Mouse (Mus musculus) gastrocnemius, postnatal 10 days (tissue): ENCODE data around the gene Kcnj11. TPM values are rescaled to one million over a fixed set of nuclear protein-coding genes. Genes with fewer than 3 reads are reported as not detected.

Source experiments
- DNase-seq: peaks from one replicate; pipeline ENCODE4 v3.0.0; 2021; ENCODE audit warnings: mixed read lengths
- total RNA-seq, 2 experiments: library from RNA; stranded (reverse); gene quantifications; 2 replicates each; pipeline ENCODE4 v1.2.3; 2021

Gene Kcnj11
- total RNA-seq, 2 experiments from 2014 or later = 55.7 to 65.0 TPM

DNA sequence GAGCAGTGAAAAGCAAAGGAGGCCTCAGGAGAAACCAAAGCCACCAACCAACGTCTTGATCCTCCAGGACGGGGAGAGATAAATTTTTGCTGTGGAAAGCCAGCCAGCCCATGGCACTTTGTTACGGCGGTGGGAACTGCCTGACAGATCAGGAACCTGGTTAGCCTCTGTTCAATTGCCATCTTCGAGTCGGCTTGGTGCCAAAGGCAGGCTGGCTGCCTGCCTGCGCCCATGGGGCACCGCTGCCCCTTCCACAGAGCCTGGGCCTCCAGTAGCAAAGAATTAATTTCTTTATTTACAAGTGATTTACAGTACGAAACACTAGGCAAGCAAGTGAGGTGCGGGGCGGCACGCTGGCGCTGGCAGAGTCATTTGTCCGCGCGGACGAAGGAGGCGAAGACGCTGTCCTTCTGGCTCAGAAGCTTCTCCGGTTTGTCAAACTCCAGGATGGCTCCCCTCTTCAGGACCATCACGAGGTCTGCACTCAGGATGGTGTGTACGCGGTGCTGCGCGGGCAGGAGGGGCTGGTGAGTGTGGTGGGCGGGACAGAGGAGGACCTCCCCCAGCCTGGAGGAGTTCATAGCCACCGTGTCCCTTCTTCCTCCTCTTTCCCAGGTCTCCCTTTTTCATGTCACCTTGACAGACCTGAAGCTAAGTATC, 3.8 kb upstream of the Kcnj11 start:
- DNase-seq = no peak

DNA sequence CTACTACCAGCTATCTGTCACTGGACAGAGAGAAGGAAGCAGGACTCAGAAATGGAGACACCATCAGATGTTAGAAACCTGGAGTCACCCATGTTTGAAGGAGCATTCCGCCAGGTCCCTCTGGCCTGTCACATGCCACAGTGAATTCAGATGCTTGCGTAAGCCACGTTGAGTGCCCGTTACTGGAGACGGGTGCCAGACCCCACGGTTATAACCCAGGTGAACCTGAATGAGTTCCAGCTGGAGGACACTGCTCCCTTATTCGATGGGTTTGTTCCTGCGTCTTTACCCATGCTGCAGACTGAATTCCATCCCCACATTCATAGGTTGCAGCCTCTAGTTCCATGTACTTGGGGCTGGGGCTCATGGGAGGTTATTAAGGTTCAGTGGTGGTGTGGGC, 3.2 kb upstream of the Kcnj11 start:
- DNase-seq = no peak

DNA sequence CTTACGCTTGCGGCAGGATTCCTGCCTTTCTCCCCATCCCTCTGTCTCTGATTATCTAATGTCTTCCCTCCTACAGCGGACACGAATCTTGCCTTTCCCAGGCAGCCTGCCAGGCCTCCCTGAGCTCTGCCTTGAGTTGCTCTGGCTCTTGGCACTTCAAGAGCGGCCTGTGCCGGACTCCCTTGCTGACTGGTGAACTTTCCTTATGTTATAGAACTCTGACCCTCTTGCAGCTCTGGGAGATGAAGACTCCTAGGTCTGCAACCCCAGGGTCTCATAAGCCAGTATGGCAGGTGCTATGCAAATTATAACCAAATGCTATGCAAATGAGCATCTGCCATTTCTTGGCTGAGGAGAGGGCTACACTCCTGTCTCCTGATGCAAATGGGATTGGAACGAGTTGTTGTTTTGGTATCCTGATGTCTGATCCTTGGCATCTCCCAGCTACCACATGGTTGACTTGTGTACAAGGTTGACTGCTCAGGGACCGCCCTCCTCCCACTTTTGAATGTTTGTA, 2.6 kb upstream of the Kcnj11 start:
- peak; percentile 44 for DNase-seq

DNA sequence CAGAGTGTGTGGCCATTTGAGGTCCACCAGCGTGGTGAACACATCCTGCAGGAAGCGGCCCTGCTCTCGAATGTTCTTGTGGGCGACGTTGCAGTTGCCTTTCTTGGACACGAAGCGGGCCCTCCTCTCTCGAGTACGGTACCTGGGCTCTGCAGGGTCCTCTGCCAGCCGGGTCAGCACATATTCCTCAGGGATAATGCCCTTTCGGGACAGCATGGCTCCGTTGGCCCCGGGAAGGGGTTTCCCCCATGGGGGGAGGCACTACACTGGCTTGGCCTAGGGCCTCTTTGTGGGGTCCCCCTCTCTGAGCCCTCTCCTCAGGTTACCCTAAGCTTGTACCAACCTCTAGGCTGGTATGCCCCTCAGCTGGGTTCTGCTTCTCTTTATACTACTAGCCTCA, 882 bp downstream of the Kcnj11 start:
- DNase-seq = no peak

DNA sequence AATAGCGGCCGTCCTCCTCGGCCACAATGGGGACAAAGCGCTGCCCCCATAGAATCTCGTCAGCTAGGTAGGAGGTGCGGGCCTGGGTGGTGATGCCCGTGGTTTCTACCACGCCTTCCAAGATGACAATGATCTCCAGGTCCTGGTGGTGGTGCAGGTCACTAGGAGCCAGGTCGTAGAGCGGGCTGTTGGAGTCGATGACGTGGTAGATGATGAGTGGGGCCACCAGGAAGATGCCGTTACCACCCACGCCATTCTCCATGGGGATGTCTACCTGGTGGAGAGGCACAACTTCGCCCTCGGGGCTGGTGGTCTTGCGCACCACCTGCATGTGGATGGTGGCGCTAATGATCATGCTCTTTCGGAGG, 1.7 kb downstream of the Kcnj11 start:
- no peak for DNase-seq

DNA sequence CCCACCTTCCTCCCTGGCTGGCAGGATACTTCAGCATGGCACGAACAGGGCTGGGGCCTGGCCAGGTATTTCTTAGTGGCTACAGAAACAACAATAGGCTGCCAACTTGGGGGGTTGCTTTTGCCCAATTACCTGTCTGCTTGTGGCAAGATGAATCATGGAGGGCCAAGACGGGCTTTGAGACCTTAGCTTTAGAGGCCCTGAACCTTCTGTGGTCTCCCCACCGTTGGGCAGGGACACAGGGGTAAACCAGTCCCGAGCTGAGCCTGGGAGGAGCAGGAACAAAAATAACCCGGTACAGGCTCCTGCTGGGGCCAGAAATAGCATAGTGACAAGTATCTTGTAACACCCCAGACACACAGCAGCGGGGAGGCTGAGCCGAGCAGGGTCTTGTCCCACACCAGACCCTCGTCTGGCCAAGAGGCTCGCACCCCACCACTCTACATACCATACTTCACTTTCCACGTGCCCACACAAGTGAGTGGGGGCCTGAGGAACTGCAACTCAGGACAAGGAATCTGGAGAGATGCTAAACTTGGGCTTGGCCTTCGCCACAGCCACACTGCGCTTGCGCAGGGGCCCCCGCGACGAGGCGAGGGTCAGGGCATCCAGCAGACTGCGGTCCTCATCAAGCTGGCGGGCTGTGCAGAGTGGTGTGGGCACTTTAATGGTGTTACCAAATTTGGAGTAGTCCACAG, 2.2 kb downstream of the Kcnj11 start:
- DNase-seq = peak; percentile 38

DNA sequence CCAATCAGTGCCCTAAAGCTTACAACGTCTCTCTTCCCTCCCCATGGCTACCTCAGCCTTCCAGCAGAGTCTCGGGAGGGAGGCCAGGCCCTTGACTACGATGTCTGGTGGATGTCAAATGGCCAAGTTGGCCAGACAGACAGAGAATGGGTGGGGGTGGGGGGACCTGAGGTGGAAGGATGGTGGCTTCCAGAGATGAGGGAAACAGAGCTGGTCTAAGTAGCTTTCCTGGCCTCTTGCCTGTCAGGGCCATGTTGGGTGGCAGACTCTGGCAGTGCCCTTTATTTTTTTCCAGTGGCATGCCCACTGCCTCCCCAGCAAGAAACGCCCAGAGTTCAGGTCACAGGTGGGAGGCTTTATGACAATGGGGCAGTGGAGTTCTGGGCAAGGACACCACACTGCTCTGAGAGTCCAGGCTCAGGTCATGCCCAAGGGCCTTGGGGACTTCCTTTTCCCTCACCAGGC, 3.2 kb downstream of the Kcnj11 start:
- peak; percentile 41 for DNase-seq

DNA sequence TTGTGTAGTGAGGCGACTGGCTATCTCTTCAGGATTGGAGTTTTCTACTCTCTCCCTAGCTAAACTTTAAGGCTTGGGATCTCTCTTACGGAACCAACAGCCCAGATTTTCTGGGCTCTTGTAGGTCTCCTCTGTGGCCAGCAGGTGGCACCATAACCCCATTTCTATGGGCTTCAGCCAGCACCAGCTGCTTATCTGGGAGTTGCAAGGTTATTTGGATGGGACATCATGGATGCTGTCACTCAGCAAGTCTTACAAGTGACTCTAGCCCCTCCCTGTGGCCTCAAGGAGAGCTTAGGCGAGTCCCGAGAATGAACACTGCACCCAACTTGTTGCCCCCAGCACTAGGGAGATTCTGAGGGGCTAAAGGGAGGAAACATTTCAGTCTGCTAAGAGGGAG, 4.4 kb downstream of the Kcnj11 start:
- peak; percentile 71 for DNase-seq

DNA sequence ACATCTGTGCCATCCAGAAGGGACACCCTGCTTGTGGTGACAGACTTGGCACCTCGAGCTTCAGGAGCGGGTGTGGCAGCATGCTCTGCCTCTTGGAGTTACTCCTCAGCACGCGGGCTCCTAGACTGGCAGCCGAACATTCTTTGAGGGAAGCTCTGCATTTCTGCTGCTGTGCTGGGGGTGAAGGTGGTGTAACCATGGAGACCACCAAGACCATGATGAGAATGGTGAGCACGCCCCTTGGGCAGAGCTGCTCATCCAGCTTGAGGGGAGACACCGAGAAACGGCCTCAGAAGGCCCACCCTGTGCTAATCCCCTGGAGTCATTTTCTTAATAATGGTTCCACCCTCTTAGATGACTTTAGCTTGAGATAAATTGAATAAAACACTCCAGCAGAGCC, 7.8 kb downstream of the Kcnj11 start:
- no peak for DNase-seq

DNA sequence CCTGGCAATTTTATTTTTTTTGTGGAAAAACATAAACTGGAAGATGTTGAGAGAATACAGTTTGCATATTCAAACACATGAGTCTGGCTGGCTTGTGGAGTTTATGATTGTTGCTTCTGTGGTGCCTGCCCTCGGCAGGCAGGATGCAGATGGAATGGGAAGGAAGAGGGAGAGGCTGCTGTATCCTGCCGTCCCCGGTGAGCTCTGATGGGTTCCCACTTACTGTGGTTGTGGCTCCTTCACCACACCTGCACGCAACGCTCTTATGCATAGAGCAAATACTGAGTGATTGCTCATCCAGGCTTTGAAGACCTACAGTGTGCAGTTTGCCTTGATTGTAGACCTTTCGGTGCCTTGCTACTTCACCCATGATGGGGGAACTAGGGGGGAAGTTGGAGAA, 12.3 kb downstream of the Kcnj11 start:
- DNase-seq = no peak

DNA sequence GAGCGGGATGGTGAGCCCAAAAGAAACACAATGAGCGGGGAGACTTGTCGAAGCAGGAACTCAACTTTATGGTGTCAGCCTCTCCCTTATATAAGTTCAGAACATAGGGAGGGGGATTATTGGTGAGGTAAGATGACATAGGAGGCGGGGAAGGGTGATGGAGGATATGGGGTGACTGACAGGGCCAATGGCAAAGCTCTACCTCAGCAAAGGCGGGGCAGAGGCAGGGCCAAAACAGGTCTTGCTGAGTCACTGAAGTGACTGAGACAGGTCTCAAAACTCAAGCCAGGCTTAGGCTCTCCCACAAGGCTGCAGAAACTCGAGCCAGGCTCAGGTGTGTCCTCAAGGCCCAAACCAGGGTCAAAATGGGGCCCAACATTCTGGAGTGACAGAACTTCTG, 14.2 kb downstream of the Kcnj11 start:
- DNase-seq = no peak

DNA sequence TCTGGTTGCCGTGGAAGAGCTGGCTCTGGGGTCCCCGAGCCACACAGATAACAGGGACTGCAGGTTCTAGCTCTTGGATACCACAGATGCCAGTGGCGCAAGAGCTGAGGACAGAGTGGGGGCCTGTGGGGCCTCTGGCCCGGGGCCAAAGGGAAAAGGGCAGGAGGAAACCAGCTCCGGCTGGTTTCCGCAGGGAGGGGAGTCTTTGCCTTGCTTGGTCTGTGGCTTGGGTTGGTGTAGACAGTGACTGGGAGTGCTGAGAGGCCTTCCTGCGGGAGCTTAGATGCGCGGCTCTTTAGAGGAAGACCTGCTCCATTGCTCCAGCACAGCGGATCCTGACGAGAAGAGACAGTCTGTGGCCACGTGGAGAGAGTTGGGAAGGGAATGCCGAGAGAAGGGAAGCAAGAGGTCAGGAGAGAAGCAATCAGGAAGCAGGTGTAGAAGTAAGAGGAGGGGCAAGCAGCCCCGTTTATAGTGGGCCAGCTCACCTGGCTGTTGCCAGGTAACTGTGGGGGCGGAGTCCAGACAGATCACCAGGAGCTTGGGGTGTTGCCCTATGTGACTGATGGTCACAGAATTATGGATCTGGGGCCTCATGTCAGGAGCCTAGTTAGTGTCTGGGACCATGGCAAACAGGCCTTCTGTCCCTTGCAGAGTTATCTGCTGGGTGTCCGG, 15.6 kb downstream of the Kcnj11 start:
- no peak for DNase-seq

DNA sequence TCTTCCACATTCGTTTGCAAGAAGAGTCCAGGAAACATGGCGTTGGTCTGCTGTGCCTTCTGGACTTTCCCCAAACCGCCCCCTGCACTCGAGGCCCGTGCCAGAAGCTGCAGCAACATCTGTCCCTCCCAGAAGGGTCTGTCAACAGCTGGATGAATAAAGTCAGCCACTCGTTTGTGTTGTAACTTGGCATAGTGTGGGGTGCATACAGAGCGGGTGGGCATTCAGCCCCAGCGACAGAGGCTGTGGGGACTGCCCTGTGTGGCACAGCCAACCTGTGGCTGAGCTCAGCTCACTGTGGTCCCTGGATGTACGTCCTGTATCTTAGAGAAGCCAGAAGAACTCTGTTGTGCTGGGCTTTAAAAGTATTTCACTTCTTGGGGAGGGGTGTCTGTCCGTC, 16.5 kb downstream of the Kcnj11 start:
- DNase-seq = no peak

DNA sequence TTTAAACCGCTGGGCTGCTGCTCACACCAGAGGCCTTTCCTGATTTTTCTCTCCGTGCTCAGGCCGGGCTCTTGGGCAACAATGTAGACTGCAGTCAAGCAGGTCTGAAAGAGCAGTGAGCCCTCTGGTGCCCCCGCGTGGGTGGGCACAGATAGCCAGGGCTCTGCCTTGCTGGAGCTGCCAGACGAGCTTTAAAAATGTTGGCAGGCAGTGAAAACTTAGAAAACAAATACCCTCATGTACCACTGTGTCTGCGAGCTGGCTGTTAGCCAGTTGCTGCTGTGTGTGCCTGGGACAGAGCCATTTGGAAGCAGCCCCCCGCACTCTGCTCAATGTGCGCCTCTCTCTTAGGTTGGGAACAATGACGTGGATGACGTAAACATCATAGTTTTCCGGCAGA, 22.9 kb downstream of the Kcnj11 start:
- DNase-seq = no peak

DNA sequence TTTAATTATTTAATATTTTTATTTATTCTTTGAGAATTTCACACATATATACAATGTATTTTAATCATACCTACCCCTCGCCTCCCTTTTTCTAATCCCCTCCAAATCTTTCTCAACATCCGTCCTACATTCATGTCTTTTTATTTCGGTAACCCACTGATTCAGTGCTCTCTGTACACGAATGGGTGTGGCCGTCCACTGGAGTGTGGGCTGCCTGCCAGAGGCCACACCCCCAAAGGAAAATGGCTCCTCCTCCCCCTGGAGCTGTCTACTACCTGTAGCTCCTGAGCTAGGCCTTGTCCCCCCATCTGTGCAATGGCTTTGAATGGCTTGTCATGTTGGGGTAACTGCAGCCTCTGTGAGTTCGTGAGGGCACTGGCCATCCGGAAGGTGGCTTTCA, 23.7 kb downstream of the Kcnj11 start:
- no peak for DNase-seq

DNA sequence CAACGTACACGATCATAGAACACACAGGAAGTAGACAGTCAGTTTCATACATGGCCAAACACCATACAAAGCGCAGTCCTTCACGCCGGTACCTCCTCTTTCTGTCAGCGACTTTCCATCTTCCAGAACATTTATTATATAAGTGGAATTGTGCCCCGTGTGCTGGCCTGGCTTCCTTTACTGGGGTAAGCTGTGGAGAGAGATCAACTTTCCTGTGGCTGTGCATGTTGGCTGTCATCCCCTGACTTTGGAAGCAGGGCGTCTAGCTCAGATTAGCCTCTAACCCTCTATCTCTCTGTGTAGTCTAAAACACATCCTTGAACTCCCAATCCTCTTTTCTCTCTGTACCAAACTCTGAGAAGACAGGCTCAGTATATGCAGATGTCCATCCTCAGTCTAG, 31.7 kb downstream of the Kcnj11 start:
- no peak for DNase-seq

DNA sequence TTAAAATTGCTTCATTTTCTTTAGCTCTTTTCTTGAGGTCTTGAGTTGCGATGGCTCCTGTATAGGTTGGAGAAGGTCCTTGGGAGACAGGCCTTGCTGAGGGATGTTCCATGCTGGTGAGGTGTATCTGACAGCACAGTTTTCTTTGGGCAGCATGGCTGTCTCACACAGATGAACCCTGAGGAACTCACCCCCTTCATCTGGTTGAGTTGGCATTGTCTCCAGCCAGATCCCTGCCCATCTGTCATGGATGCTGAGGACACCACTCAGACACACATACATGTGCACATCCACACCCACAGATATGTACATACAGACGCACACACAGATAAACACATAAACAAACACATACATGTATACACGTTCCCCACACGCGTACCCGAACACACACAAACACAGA, 37.3 kb downstream of the Kcnj11 start:
- no peak for DNase-seq

DNA sequence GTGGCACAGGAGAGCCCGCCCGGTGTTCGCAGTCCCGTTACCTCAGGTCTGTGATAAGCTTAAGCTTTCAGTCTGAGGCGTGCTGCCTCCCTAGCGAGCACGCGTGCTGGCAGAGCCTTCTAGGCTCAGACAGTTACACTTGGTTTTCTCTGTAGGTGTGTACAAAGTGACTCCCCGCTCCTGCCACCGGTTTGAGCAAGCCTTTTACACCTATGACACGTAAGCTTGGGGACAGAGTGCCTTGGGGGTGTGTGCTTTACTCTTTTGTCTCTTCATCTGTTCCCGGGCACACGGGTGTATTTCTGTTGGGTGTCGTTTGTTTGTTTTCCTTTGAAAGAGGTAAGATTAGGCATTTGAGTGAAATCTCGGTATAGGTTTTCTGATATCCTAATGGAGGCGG, 39.0 kb downstream of the Kcnj11 start:
- DNase-seq = no peak

DNA sequence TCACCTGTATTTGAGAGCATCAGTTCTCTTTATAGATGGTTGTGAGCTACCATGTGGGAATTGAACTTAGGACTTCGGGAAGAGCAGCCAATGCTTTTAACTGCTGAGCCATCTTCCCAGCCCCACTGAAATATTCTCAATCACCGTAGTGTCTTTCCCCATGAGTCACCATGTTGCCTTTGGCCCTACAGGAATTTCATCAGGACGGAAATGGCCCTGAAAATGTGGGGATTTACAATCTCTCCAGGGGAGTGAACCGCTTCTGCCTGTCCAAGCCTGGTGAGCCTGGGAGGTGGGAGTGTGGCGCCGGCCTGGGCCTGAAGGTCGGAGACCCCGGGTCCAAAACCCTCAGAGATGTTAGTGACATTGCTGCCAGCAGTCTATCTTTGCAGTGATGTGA, 39.9 kb downstream of the Kcnj11 start:
- no peak for DNase-seq

DNA sequence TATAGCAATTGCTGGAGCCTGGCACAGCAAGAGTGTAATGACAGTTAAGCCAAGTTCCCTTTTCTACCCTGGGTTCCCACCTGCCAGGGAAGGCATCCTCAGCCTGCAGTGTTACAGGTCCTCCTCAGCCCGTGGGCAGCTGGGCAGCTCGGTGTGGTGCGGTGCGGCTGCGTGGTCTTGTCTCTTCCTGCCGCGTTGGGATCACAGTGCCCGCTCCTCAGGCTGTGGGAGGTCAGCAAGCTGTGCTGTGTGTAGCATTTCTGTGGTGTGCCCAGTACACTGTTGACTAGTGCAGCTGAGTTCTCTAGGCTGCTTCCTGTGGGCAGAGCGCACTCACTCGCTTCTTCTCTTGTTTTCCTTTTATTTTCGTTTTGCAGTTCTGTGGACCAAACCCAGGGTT, 41.7 kb downstream of the Kcnj11 start:
- no peak for DNase-seq

DNA sequence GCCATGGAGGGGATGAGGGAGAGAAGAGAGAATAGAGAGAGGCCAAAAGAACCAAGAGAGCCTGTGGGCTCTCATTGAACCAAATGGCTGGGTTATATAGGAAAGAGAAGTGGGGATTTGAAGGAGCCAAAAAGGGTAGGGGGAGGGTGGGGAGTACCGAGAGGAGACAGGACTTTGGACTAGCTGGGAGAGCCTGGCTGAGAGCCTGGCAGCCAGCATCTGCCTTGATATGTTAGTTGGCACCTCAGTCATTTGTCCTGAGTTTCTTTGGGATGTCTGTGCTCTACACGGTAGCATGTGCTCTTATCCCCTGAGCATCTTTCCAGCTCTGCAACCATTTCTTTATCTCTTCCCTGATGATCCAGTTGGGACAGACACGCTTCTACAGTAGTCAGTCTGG, 47.0 kb downstream of the Kcnj11 start:
- DNase-seq = no peak

DNA sequence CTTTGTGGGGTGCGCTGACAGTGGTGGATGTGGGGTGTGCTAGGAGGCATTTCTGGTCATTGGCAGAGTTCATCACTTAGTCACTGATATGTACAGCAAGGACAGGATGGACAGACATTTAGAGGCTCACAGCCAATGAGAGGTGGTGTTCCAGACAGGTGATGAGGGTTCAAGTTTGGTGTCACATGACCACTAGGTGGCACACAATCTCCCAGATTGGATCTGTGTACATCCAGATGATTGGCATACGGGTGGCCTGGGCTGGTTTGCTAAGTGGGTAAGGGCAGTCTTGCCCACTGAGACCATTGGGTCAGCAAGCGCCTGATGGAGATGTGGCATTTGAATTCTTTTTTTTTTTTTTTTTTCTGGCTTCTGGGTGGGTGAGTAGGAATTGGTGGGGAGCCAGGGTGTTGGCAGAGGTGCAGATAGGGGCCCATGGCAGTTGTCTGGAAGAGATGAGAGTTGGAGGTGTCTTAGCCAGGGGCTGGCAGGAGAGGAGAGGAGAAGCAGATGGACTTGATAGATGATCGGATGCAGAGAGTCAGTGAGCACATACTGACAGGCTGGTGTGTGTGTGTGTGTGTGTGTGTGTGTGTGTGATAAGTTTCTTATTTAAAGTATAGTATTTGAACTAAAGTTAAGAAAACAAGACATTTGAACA, 48.3 kb downstream of the Kcnj11 start:
- no peak for DNase-seq

DNA sequence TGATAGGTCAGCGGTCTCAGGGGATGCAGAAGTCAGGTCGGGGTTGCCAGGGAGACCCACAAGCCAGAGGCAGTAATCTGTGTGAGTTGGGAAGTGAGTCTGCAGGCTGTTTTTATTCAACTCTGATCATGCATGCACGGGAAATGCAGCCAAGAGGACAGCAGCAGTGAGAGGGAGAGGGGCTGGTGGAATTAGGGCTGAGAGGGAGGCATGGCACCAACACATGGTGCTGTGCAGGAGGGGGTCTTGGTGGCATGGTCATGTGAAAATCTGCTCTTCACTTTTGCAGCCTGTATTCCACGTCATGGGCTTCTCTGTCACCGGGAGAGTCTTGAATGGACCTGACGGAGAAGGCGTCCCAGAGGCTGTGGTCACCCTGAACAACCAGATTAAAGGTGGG, 50.6 kb downstream of the Kcnj11 start:
- no peak for DNase-seq
